Mouse (Mus musculus): ENCODE measurements around the gene Fut2. TPM values are rescaled to one million over a fixed set of nuclear protein-coding genes. Genes with fewer than 3 reads are reported as not detected.

The Fut2 gene
- polyA plus RNA-seq, 1 experiment, result not detected

GRCm38 (mm10) chr7:45649351-45649750, 16.8 kb downstream of the Fut2 start:
- TF ChIP-seq CTCF (IDR thresholded peaks at IDR 0.05; ENCODE audit: control insufficient read depth, insufficient read depth, low read length), result no peak
- no peak for TF ChIP-seq POLR2A (IDR thresholded peaks at IDR 0.05; ENCODE audit: borderline replicate concordance, control insufficient read depth, low read depth, low read length)
- WGBS, result 80% methylated on average over 8 of the region's 8 CpGs
- Histone ChIP-seq H3K27ac (ENCODE audit: control insufficient read depth, insufficient read depth, low read depth, low read length, poor library complexity) (no peak overlapping the region), H3K4me3 (replicated peaks; ENCODE audit: control insufficient read depth, low read depth, low read length) (no peak overlapping the region), H3K4me1 (ENCODE audit: control insufficient read depth, insufficient read depth, low read length) (no peaks in the 10 kb centered on the region)

GRCm38 (mm10) chr7:45646671-45647070, 19.5 kb downstream of the Fut2 start:
- 75% methylated on average over 4 of the region's 4 CpGs for WGBS
- H3K4me1 ChIP-seq (ENCODE audit: control insufficient read depth, insufficient read depth, low read length), result peaks cover under 1% of the 10 kb centered on the region; the same call in 1 of the 2 replicates
- H3K27ac ChIP-seq (ENCODE audit: control insufficient read depth, insufficient read depth, low read depth, low read length, poor library complexity), result no peak overlapping the region
- H3K4me3 ChIP-seq (replicated peaks; ENCODE audit: control insufficient read depth, low read depth, low read length), result no peak overlapping the region
- TF ChIP-seq POLR2A (IDR thresholded peaks at IDR 0.05; ENCODE audit: borderline replicate concordance, control insufficient read depth, low read depth, low read length), result no peak
- no peak for TF ChIP-seq CTCF (IDR thresholded peaks at IDR 0.05; ENCODE audit: control insufficient read depth, insufficient read depth, low read length)

- no peak for TF ChIP-seq CTCF (IDR thresholded peaks at IDR 0.05; ENCODE audit: control insufficient read depth, insufficient read depth, low read length)
- TF ChIP-seq POLR2A (IDR thresholded peaks at IDR 0.05; ENCODE audit: borderline replicate concordance, control insufficient read depth, low read depth, low read length), result no peak
- WGBS, result 82% methylated on average over 7 of the region's 7 CpGs
Measured at GRCm38 (mm10) chr7:45645591-45645971, 20.6 kb downstream of the Fut2 start.

GRCm38 (mm10) chr7:45644872-45645590, 21.2 kb downstream of the Fut2 start:
- H3K27ac ChIP-seq (ENCODE audit: control insufficient read depth, insufficient read depth, low read depth, low read length, poor library complexity), result no peak overlapping the region
- H3K4me3 ChIP-seq (replicated peaks; ENCODE audit: control insufficient read depth, low read depth, low read length), result no peak overlapping the region
- WGBS, result 75% methylated on average over 6 of the region's 6 CpGs
- H3K4me1 ChIP-seq (ENCODE audit: control insufficient read depth, insufficient read depth, low read length), result peaks cover 2% of the 10 kb centered on the region; the same call in 1 of the 2 replicates
- TF ChIP-seq POLR2A (IDR thresholded peaks at IDR 0.05; ENCODE audit: borderline replicate concordance, control insufficient read depth, low read depth, low read length) (no peak), CTCF (IDR thresholded peaks at IDR 0.05; ENCODE audit: control insufficient read depth, insufficient read depth, low read length) (no peak)

More at GRCm38 (mm10) chr7:45645591-45645971, 20.6 kb downstream of the Fut2 start:
- Histone ChIP-seq H3K4me1 (ENCODE audit: control insufficient read depth, insufficient read depth, low read length) (peaks cover 2% of the 10 kb centered on the region; the same call in 1 of the 2 replicates), H3K4me3 (replicated peaks; ENCODE audit: control insufficient read depth, low read depth, low read length) (no peak overlapping the region), H3K27ac (ENCODE audit: control insufficient read depth, insufficient read depth, low read depth, low read length, poor library complexity) (no peak overlapping the region)

- Histone ChIP-seq H3K4me1 (ENCODE audit: control insufficient read depth, insufficient read depth, low read length) (peaks cover 2% of the 10 kb centered on the region; the same call in 1 of the 2 replicates), H3K27ac (ENCODE audit: control insufficient read depth, insufficient read depth, low read depth, low read length, poor library complexity) (no peak overlapping the region), H3K4me3 (replicated peaks; ENCODE audit: control insufficient read depth, low read depth, low read length) (no peak overlapping the region)
- 59% methylated on average over 18 of the region's 18 CpGs for WGBS
- TF ChIP-seq POLR2A (IDR thresholded peaks at IDR 0.05; ENCODE audit: borderline replicate concordance, control insufficient read depth, low read depth, low read length) (no peak), CTCF (IDR thresholded peaks at IDR 0.05; ENCODE audit: control insufficient read depth, insufficient read depth, low read length) (no peak)
Measured at GRCm38 (mm10) chr7:45644183-45644582, 22.0 kb downstream of the Fut2 start.

GRCm38 (mm10) chr7:45643441-45644178, 22.6 kb downstream of the Fut2 start:
- 10% methylated on average over 28 of the region's 28 CpGs for WGBS
- Histone ChIP-seq H3K27ac (ENCODE audit: control insufficient read depth, insufficient read depth, low read depth, low read length, poor library complexity) (no peak overlapping the region), H3K4me3 (replicated peaks; ENCODE audit: control insufficient read depth, low read depth, low read length) (peak overlapping the region; percentile 35), H3K4me1 (ENCODE audit: control insufficient read depth, insufficient read depth, low read length) (peaks cover 2% of the 10 kb centered on the region; the same call in 1 of the 2 replicates)
- TF ChIP-seq CTCF (IDR thresholded peaks at IDR 0.05; ENCODE audit: control insufficient read depth, insufficient read depth, low read length), result no peak
- no peak; the same call in 1 of the 2 replicates for TF ChIP-seq POLR2A (IDR thresholded peaks at IDR 0.05; ENCODE audit: borderline replicate concordance, control insufficient read depth, low read depth, low read length)

GRCm38 (mm10) chr7:45642503-45643255, 23.5 kb downstream of the Fut2 start:
- Histone ChIP-seq H3K27ac (ENCODE audit: control insufficient read depth, insufficient read depth, low read depth, low read length, poor library complexity) (no peak overlapping the region), H3K4me3 (replicated peaks; ENCODE audit: control insufficient read depth, low read depth, low read length) (no peak overlapping the region), H3K4me1 (ENCODE audit: control insufficient read depth, insufficient read depth, low read length) (peaks cover 2% of the 10 kb centered on the region; the same call in 1 of the 2 replicates)
- 38% methylated on average over 16 of the region's 16 CpGs for WGBS
- no peak for TF ChIP-seq CTCF (IDR thresholded peaks at IDR 0.05; ENCODE audit: control insufficient read depth, insufficient read depth, low read length)
- no peak for TF ChIP-seq POLR2A (IDR thresholded peaks at IDR 0.05; ENCODE audit: borderline replicate concordance, control insufficient read depth, low read depth, low read length)
